Mouse (Mus musculus): ENCODE measurements at regions not wholly inside any gene's neighbourhood (a gene's known extent, or its start where the extent isn't known, plus 50 kb on each side); places are given as distances from the start of the nearest gene placed in this dataset.

DNA sequence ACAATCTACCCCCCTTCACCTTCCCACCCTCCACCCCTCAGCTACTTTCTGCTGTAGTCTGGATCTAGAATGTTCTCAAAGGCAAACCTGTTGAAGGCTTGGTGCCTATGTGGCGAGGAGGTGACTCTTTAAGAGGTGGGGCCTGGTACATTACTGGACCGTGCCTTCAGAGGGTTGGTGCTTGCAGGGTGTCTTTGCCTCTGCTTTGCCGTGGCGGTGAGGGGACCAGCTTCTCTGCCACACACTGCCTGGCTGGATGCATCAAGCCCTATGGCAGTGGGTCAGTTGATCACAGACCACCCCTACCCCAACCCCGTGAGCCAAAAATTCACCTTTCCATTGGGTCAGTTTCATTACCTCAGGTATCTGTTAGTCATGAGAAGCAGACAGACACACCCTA lies 81.9 kb downstream of the Tmem30b start:
- no peak for TF ChIP-seq CTCF (IDR thresholded peaks at IDR 0.05; ENCODE audit: extremely low read depth, insufficient read depth, insufficient read length, insufficient replicate concordance)
- no peak for TF ChIP-seq POLR2A (IDR thresholded peaks at IDR 0.05; ENCODE audit: low read depth, low read length)
